Mouse (Mus musculus) adrenal gland, adult 18-20 months (tissue): ENCODE results near the gene Spon1. TPM values are rescaled to one million over a fixed set of nuclear protein-coding genes. Genes with fewer than 3 reads are reported as not detected.

Experiments
- DNase-seq, 2 experiments: peaks; one replicate each; pipeline ENCODE4 v3.0.0; 2021 to 2022; ENCODE audit warnings: low spot score in 2 of 2
- total RNA-seq, 2 experiments: library from RNA; stranded (reverse); gene quantifications; 1 replicate in 1 of 2; 2 replicates in 1 of 2; pipeline ENCODE4 v1.2.3; 2021

Spon1 gene
- total RNA-seq, 2 experiments from 2014 or later, result 9.6 to 12.6 TPM

- no peak for DNase-seq
Measured at GRCm38 (mm10) chr7:113901511-113901910, 135.7 kb downstream of the Spon1 start.

- no peak for DNase-seq
Measured at GRCm38 (mm10) chr7:113901941-113902515, 136.2 kb downstream of the Spon1 start.

- no peak for DNase-seq
Measured at GRCm38 (mm10) chr7:113903127-113903827, 137.5 kb downstream of the Spon1 start.

- no peak for DNase-seq
Measured at GRCm38 (mm10) chr7:113903939-113904338, 138.1 kb downstream of the Spon1 start.

GRCm38 (mm10) chr7:113904348-113904895 lies 138.6 kb downstream of the Spon1 start:
- DNase-seq, result no peak

GRCm38 (mm10) chr7:113909161-113909825 lies 143.5 kb downstream of the Spon1 start:
- no peak for DNase-seq

- DNase-seq, result no peak
Measured at GRCm38 (mm10) chr7:113910856-113911255, 145.1 kb downstream of the Spon1 start.

GRCm38 (mm10) chr7:113915936-113916335 lies 150.1 kb downstream of the Spon1 start:
- no peak for DNase-seq

GRCm38 (mm10) chr7:113918916-113919315 lies 153.1 kb downstream of the Spon1 start:
- DNase-seq, result no peak

GRCm38 (mm10) chr7:113919505-113919904 lies 153.7 kb downstream of the Spon1 start:
- no peak for DNase-seq

- DNase-seq, result no peak
Measured at GRCm38 (mm10) chr7:113920056-113920455, 154.3 kb downstream of the Spon1 start.

GRCm38 (mm10) chr7:113924561-113924960 lies 158.8 kb downstream of the Spon1 start:
- no peak for DNase-seq

GRCm38 (mm10) chr7:113950888-113951287 lies 185.1 kb downstream of the Spon1 start:
- DNase-seq, result no peak

- no peak for DNase-seq
Measured at GRCm38 (mm10) chr7:113955431-113955830, 189.6 kb downstream of the Spon1 start.

- no peak for DNase-seq
Measured at GRCm38 (mm10) chr7:113960841-113961499, 195.2 kb downstream of the Spon1 start.

- no peak for DNase-seq
Measured at GRCm38 (mm10) chr7:113961500-113961895, 195.7 kb downstream of the Spon1 start.

GRCm38 (mm10) chr7:113962078-113962477 lies 196.3 kb downstream of the Spon1 start:
- peak in 1 of 2 experiments; percentile 23 for DNase-seq

- no peak for DNase-seq
Measured at GRCm38 (mm10) chr7:113963766-113964165, 198.0 kb downstream of the Spon1 start.

GRCm38 (mm10) chr7:113965625-113966024 lies 199.8 kb downstream of the Spon1 start:
- DNase-seq, result no peak

- DNase-seq, result no peak
Measured at GRCm38 (mm10) chr7:113969182-113969581, 203.4 kb downstream of the Spon1 start.

- no peak for DNase-seq
Measured at GRCm38 (mm10) chr7:113972536-113972935, 206.7 kb downstream of the Spon1 start.
